Mouse (Mus musculus): Measurements from ENCODE around the gene Slc16a12.

Gene Slc16a12

DNA sequence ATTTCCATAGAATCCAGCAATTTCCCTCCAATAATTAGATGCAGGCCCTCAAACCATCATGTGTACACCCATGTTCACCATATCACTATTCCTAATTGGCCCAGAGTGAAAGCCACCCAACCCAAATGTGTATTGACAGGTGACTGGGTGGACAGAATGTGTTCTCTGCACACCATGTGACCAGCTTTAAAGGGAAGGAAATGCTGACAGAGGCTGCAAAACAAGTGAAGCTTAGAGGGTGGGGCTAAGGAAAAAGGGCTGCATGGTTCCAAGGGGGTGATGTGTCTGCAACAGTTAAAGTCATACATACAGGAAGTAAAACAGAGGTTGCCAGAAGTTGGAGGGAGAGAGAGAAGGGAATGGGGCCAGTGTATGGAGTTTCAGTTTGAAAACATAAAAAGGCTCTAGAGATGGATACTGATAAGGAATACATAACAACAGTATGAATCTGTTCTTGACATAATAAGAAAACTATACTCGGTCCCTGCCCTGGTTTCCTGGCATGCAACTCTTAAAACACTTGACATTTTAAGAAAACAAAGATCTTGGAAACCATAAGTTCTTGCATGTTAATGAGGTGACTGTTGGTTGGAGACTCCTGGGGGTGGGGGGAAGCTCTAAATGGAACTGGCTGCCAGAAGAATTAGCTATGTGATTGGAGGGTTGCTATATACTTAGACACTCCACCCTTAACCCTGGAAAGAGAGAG, 20.7 kb downstream of the Slc16a12 start:
- DNase-seq (ENCODE audit: low spot score), result no peak

DNA sequence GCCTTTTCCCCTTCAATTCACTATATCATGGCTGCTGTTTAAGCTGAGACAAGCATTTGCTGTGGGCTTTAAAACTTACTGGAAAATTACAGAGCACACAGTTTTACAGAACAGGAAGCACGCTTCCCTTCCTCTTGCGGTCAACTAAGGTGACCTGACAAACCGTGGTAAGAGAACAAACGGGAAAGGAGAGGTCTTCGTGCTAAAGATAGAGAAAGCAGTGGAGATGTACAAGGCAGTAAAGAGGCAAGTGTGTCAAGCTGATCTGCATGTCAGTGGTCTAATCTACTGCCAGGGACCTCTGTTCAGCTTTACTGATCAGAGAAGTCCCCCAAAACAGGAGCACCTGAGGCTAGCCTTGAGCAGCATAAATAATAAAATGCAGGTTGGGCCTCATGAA, 21.7 kb downstream of the Slc16a12 start:
- DNase-seq (ENCODE audit: low spot score), result no peak

DNA sequence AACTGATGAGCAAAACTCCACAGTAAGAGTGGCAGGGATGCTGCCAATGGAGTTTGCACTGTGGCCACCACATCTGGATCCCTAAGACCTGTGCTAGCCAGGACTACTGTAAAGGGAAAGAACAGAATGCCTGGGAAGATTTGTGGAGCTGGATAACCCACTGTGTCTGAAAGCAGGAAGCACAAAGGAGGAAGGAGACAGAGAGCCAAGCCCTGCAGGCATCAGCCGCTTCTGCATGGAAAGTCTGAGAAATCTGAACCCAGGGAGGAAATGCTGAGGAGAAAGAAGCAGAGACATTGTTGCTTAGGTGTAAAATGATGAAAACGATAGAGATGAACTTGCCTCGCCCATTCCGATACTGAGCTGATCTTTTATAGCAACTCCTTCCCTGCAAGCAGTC, 22.5 kb downstream of the Slc16a12 start:
- no peak for DNase-seq (ENCODE audit: low spot score)

DNA sequence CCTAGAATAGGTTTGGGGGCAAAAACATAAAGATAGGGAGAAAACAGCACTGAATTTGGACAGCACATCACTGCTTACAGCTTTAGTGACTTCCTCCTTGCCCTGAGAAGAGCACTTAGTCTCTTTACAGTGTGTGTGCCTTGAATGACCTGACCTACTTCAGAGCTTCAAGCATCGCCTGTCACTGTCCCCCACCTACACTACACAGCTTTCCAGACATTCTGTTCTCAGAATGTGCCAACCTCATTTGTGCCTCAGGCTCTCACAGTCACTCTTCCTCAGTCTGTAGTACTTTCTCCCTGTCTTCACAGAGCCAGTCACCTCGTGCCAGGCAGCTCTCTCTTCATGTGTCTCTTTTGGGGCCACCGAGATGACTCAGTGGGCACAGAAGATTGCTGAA, 24.5 kb downstream of the Slc16a12 start:
- DNase-seq (ENCODE audit: low spot score), result no peak

DNA sequence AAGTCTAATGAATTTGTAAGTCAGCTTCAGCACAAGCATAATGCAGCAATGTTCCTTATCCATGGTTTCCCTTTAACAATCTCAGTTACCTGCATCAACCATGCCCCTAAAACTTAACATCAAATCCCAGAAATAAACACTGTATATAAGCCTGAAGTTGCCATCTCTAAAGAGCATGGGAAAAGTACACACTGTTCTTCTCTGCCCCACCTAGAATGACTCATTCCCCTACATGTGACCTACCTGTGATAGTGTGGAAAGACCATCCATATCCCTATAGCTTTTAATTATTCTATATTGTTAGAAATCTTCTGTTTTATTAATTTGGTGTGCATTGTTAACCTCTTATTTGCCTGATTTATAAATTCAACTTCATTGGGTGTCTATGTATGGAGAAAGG, 27.0 kb downstream of the Slc16a12 start:
- no peak for DNase-seq (ENCODE audit: low spot score)

DNA sequence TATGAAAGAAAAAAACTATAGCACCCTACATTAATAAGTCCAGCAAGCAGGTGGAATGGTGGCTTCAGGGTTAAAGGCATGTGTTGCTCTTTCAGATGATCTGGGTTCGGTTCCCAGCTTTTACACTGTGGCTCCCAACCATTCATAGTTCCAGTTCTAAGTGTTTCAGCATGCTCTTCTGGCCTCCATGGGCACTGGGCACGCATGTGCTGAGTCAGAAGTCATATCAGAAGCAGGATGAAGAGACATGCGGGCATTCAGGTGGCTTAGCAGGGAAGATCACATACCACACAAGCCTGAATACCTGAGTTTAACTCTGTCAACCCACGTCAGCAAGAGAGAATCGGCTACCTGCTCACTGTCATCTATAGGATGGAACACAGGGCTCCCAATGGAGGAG, 28.1 kb downstream of the Slc16a12 start:
- DNase-seq (ENCODE audit: low spot score), result no peak

DNA sequence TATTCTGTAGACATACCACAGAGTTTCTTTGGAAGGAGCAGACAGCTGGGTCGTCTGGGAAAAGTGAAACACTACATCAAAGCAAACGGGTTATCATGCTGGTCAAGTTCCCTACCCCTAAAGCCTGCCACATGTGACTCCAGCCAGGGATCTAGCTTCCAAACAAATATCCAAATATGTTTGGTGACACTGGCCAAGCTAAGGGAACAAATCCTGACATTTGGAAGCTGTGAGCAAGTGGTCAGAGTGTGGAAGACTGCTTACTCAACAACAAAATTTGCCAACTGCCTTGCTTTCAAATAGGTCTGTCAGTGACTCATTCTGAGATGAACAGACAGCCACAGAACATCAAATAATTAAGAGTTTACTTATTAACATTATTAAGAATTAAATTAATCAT, 28.6 kb downstream of the Slc16a12 start:
- DNase-seq (ENCODE audit: low spot score), result no peak

DNA sequence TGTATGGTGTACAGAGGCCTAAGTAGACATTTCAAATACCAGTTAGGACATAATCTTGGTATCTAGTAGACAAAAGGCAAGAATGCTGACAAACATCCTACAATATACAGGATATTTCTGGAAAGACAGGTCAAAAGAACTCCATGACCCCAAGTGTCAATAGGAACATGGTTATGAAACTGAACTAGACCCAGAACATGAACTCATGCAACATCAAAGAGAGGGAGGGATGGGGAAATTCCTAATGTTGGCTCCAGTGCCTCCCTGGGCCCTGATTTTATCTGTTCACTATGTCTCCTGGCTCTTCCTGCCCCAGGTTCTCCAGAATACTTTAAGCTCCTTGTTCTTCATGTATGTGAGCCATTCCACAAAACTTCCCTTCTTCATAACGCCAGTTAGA, 31.2 kb downstream of the Slc16a12 start:
- DNase-seq (ENCODE audit: low spot score), result no peak

DNA sequence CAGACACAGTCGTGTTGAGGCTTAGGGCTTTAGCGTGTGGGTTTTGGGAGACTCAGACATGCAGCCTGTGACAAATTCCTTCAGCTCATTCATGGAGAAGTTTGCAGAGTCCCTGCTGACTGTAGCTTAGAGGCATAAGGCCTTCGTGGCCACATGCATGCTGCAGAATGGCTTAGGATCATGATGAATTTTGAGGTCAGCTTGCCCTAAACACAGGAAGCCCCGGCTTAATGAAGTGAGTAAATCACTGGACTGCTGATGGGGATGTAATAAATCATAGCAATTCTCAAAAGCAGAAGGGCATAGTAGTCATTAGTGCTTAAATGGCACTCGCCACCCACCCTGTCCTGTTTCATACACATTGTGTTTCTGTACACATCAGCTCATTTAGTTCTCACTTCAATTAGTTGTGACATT, 32.8 kb downstream of the Slc16a12 start:
- DNase-seq (ENCODE audit: low spot score), result no peak

DNA sequence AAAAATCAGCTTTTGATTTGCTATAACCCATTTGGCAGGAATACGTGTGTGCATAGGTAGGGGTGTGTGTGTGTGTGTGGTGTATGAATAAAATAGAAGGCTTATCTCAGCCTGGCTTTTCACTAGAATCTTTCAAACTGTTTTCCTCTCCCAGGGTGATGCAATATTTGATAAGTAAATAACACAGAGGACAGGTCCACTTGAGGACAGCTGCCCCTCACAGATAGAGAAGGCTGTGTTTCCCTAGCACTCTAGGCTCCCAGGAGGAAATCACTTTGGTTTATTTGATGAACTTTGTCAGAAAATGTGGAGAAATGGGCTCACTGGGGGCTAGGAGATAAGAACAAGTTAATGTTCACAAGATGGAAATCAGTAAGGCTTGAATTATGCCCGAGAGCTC, 35.0 kb downstream of the Slc16a12 start:
- no peak for DNase-seq (ENCODE audit: low spot score)

DNA sequence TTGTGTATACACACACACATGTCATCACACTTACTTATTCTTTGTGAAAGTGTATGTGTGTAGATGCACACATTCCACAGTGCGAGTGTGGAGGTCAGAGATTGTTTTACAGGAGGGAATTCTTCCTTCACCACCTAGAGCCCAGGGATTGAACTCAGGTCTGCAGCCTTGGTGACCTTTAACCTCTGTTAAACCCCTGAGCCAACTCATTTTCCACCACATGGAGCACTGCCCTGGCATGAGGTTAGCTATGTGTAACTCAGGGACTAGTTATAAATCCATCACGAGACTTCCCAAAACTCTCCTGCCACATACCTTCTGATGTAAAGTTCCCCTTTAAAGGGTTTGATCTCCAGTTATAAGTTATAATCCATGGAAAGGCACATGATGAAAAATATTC, 38.9 kb downstream of the Slc16a12 start:
- no peak for DNase-seq (ENCODE audit: low spot score)

DNA sequence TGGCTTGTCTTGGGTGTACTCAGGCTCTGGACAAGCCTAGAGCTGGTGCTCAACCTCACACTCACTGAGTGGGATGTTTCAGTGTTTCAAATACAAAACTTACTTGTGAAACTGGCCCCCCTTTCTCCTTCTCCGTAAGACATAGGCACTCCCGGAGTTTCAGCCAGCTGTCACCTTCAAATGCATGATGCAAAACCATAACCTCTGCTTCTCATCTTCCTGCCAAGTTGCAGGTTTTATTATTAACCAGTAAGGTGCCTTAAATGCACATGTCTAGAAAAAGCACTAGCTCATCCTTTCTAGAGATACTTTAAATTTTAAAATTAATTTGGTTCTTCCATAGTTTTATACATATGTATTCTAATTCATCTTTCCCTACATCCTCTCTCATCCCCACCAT, 39.5 kb downstream of the Slc16a12 start:
- DNase-seq (ENCODE audit: low spot score), result no peak

DNA sequence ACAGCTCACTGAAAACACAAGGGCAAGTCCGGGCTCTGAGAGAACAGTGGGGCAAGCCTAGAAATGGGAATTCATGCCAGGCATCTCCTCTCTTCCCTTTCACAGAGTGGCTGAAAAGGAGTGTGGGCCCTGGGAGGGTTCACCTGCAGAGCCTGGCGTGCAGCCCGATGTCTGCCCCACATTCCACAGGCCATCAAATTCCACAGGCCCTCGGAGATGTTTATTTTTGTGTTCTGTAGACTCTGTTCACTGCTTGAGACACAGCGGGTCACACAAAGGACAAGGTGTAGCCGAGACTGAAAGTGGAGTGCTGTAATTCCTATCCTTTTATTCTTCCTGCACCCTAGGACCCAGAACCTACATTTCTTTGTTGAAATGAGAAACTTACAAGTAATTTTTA, 40.8 kb downstream of the Slc16a12 start:
- no peak for DNase-seq (ENCODE audit: low spot score)

DNA sequence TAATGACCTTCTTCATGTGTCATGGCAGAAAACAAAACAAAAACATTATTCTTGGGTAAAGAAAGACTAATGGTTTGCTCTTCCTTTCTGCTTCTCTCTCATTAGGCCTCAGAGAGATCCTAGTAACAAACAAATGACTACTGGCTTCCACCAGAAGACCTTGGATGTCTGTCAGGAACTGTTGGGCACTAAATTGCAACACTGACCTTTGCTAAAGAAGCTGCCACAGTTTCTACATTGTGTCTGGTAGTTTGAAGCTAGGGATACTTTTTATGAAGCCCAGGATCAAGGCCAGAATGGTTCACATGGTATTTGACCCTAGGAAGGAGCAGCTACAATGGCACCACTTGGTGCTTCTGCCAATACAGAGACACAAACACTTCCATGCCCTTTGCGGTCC, 41.9 kb downstream of the Slc16a12 start:
- no peak for DNase-seq (ENCODE audit: low spot score)

DNA sequence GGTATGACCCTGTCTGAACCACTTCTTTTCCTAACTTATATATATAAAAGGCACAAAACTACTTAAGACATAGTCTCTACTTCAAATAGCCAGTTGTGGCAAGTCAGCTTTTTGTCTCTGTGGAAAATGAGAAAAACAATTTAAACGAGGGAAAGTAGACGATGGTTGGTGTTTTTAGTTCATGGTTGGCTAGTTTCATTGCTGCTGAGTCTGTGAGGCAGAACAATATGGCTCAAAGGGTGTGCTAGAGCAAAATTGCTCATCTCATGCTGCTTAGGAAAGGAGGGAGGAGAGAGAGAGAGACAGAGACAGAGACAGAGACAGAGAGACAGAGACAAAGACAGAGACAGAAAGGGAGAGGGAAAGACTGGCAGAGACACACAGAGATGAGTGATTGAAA, 47.8 kb downstream of the Slc16a12 start:
- DNase-seq (ENCODE audit: low spot score), result no peak

DNA sequence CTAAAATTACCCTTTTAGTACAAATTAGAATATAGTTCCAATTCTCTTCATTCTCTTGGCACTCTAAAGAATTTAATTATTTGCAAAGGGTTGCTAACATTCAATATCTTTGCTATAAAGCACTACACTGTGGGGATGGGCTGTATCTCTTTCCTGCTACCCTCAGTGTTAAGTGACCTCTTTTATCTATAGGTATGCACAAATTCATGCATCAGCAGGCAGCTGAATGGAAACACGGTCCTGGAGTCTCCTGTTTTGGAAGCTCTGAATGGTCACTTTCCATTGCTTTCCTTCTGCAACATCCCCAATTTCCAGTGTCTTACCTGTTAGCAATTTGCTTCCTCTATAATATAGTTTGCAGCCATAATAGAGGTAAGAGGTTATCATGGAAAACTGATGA, 48.2 kb downstream of the Slc16a12 start:
- DNase-seq (ENCODE audit: low spot score), result no peak

DNA sequence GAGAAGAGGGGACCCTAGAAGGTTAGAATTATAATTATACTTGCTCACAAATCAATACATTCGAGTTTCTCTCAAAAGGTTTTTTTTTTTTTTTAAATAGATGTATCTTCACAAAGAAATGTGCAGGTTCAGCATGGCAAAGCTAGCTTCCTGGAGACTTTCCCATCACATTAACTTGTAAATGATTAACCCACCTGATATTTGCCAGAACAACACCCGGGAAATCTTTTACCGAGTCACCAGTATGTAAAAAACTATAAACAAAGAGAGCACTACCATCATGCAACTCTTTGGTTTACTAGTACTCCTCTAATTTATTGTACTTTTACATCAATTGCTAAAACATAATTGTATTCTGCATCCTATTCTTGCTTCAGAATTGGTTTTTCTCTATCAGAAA, 48.7 kb downstream of the Slc16a12 start:
- no peak for DNase-seq (ENCODE audit: low spot score)

DNA sequence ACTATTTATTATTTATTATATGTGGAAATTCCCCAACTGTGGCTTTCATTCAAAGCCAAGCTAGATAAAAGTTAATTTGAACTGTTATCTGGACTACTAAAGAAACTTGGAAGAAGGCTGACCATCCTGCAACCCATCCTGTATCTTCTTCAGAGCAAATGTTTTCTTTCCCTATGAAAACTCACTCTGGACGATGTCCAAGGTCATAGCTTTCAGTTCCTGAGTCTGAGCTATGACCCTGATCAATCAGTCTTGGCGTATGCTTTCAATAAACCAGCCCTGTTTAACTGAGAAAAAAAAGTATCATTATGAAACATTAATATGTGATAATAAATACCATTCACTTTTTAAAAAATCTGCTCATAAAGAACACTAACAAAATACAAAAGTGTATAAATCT, 49.6 kb downstream of the Slc16a12 start:
- DNase-seq (ENCODE audit: low spot score), result no peak

DNA sequence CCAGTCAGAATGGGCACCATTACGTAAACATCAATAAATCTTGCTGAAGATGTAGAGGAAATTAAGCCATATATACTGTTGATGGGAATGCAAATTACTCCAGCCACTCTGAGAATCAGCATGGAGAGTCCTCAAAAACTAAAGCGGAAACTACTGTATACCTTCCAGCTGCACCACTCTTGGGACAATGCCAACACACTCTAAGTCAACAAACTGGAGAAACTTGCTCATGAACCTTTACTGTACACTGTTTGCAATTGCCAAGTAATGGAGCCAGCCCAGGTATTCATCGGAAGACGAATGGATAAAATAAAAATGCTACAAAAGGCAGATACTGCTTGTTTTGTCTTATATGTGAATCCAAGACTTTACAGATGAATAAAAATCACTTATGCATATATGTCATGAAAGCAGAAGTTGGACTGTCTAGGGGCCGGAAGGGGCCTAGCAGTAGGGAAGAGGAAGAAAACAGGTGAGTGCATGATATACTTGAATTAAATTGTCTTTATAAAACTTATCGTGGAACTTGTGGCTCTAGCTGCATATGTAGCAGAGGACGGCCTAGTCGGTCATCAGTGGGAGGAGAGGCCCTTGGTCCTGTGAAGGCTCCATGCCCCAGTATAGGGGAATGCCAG, 50.6 kb downstream of the Slc16a12 start:
- no peak for DNase-seq (ENCODE audit: low spot score)

DNA sequence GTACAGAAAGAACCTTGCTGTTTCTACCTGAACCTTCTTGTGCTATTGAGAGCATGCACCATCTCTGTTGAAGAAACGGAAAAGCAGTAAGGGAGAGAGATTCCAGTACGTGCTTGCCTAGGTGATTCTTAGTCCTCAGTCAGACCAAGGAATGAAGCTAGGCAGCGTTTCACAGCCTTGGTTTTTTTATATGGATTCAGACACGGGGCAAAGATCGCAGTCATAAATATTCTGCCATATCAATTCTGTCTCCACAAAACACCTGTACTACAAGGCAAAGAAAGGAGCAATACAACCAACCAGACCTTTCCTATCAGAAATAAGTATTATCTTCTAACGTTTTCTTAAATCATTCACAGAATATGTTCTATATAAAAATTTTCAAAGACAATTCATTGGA, 55.7 kb downstream of the Slc16a12 start:
- no peak for DNase-seq (ENCODE audit: low spot score)

DNA sequence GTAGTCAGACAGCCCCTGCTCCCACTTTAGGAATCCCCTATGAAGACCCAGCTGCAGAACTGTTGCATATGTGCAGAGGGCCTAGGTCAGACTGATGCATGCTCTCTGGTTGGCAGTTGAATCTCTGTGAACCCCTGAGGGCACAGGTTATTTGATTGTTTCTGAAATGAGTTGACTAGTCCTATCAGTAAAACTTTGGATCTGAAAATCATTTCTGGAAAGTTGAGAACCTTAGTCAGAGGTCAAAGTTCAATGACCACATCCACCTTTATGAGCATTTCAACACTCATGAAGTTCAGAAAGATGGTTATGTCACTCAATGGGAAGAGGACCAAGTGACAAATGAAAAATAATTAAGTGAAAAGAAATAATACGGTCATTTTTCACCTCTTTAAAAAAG, 61.6 kb downstream of the Slc16a12 start:
- no peak for DNase-seq (ENCODE audit: low spot score)

DNA sequence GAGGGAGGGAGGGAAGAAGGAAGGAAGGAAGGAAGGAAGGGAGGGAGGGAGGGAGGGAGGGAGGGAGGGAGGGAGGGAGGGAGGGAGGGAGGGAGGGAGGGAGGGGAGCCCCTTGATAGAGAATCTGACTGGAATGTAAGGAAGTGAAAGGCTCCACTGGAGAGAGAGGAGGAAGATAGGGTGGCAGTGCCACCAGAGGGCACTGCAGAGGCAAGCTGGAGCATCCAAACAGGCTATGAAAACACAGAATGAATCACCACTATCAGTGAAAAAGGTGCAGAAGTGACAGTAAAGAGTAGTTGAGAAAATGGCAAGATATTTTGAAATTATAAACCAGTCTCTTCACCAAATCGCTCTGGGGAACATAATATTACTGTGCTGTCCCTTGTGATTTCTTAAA, 62.2 kb downstream of the Slc16a12 start:
- DNase-seq (ENCODE audit: low spot score), result peak; percentile 65

DNA sequence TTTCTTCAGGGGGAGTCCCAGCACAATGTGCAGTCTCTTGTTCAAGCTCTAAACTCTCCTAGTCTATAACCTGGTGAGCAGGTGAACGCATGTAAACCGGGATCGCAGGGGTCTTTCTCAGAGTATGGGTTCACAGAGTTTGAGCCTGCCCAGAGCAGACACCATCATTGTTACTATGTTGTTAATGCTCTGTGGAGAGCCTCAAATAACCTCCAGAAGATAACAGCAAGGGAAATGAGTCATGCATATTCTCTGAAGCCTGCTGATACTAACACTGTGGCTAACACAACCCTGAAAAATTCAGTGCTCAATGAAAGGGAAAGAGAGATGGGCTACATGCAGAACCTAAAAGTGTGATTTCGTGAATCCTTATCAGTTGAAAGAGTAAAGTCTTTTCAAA, 68.7 kb downstream of the Slc16a12 start:
- DNase-seq (ENCODE audit: low spot score), result no peak

DNA sequence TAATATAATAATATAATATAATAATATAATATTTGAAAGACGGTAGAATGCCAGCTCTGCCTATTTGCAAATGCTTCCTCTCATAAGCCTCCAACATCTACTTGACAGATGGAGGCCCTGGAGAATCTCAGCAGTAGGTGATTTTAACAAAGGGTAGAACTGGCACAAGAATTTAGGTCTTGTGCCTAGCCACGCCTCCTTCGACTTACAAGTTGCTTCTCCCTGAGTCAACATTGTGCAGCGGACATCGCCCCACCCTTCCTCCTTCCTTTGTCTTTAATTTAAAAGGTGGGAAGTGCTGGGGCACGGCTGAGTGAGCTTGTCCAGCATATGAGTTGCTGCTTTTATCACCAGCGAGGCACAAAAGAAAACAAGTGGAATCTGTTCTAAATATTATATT, 73.6 kb downstream of the Slc16a12 start:
- no peak for DNase-seq (ENCODE audit: low spot score)
